31 mouse cellular contexts compared by ENCODE assay signal in genomic region chr4:139422409-139422808, GRCm38 (mm10).
DNase-seq lines count a peak whose midpoint lies in the region; ATAC-seq and TF ChIP-seq lines count a peak whose summit lies in the region.
"Had no signal": no experiment of that assay in that cellular context is flagged by ENCODE, and none has a peak within 500 bp of the region (broad histone marks: within the 10 kb centered on the region; RNA-seq: fewer than 3 reads in every experiment).

No protein-coding gene starts in this region.

- TF ChIP-seq POLR2A in MEL (IDR thresholded peaks at IDR 0.05; ENCODE audit: control insufficient read depth in 1 of 2, insufficient read depth in 1 of 2, low read depth in 1 of 2, low read length in 2 of 2, poor library complexity in 1 of 2) = no peak

- no peak for TF ChIP-seq CTCF in liver, embryonic 14.5 days (IDR thresholded peaks at IDR 0.05; ENCODE audit: low read depth)
- TF ChIP-seq CTCF in MEL (IDR thresholded peaks at IDR 0.05 in 2 of 3, conservative IDR thresholded peaks at IDR 0.05 in 1 of 3; ENCODE audit: control insufficient read depth in 1 of 3, insufficient read depth in 1 of 3, low read depth in 2 of 3, low read length in 3 of 3, poor library complexity in 1 of 3, severe bottlenecking in 1 of 3) = no peak

- intact Hi-C loops in gastrocnemius, postnatal 14 days (cut with DNase I; ENCODE audit: low total_unique reads) = no loop called here

- peaks cover 98% of the 10 kb centered on the region for H3K36me3 ChIP-seq in liver, embryonic 14.5 days (replicated peaks; ENCODE audit: control insufficient read depth, insufficient read depth, low read depth)
- H3K36me3 ChIP-seq in MEL (ENCODE audit: control insufficient read depth in 1 of 2, insufficient read depth in 2 of 2, low read length in 2 of 2) = peaks cover 0 to 29% of the 10 kb centered on the region in 2 experiments; a peak in 3 of 4 replicates
- H3K36me3 ChIP-seq in midbrain, embryonic 14.5 days (ENCODE audit: control insufficient read depth, insufficient read depth, low read length) = peaks cover 97% of the 10 kb centered on the region

- no peak overlapping the region for H3K4me3 ChIP-seq in liver, embryonic 14.5 days (ENCODE audit: insufficient read depth in 1 of 2, low read depth in 2 of 2, low read length in 2 of 2)
- no peak overlapping the region for H3K4me3 ChIP-seq in MEL (ENCODE audit: control insufficient read depth in 1 of 2, insufficient read depth in 1 of 2, low read depth in 2 of 2, low read length in 2 of 2)
- H3K4me3 ChIP-seq in midbrain, embryonic 14.5 days (replicated peaks; ENCODE audit: low read depth, low read length) = no peak overlapping the region
- H3K4me3 ChIP-seq: embryonic facial prominence, embryonic 10.5 days; embryonic facial prominence, embryonic 13.5 days; forebrain, embryonic 10.5 days; forebrain, embryonic 13.5 days; gastrocnemius, adult 2 months; heart, embryonic 13.5 days had no signal

- no peak overlapping the region for H3K9ac ChIP-seq in liver, embryonic 14.5 days (replicated peaks)
- no peak overlapping the region for H3K9ac ChIP-seq in MEL (ENCODE audit: control insufficient read depth, low read depth, low read length, poor library complexity, severe bottlenecking)
- no peak overlapping the region for H3K9ac ChIP-seq in midbrain, embryonic 14.5 days (replicated peaks; ENCODE audit: low read length)
- H3K9ac ChIP-seq: embryonic facial prominence, embryonic 13.5 days; forebrain, embryonic 13.5 days; heart, embryonic 13.5 days; hindbrain, embryonic 14.5 days had no signal

- H3K27me3 ChIP-seq in liver, embryonic 14.5 days (ENCODE audit: control insufficient read depth, insufficient read depth, low read length) = no peaks in the 10 kb centered on the region
- no peaks in the 10 kb centered on the region for H3K27me3 ChIP-seq in MEL (ENCODE audit: control insufficient read depth in 1 of 2, insufficient read depth in 2 of 2, low read length in 2 of 2)
- no peaks in the 10 kb centered on the region for H3K27me3 ChIP-seq in midbrain, embryonic 14.5 days (ENCODE audit: control insufficient read depth, insufficient read depth, low read length)
- H3K27me3 ChIP-seq: CH12.LX; embryonic facial prominence, embryonic 13.5 days; forebrain, embryonic 13.5 days; heart, embryonic 13.5 days had no signal

- H3K9me3 ChIP-seq in liver, embryonic 14.5 days (ENCODE audit: control insufficient read depth, low read length) = no peaks in the 10 kb centered on the region
- H3K9me3 ChIP-seq in MEL (replicated peaks; ENCODE audit: insufficient read depth, low read length) = no peaks in the 10 kb centered on the region
- no peaks in the 10 kb centered on the region for H3K9me3 ChIP-seq in midbrain, embryonic 14.5 days (ENCODE audit: control insufficient read depth, low read length)
- H3K9me3 ChIP-seq: embryonic facial prominence, embryonic 10.5 days; embryonic facial prominence, embryonic 13.5 days; forebrain, embryonic 10.5 days; forebrain, embryonic 13.5 days; G1E; heart, embryonic 13.5 days had no signal

- H3K4me2 ChIP-seq in liver, embryonic 14.5 days (ENCODE audit: low read depth) = no peak overlapping the region
- no peak overlapping the region for H3K4me2 ChIP-seq in midbrain, embryonic 14.5 days (ENCODE audit: low read length)
- H3K4me2 ChIP-seq: embryonic facial prominence, embryonic 13.5 days; forebrain, embryonic 13.5 days; heart, embryonic 13.5 days; hindbrain, embryonic 14.5 days had no signal

- no peak overlapping the region for H3K27ac ChIP-seq in liver, embryonic 14.5 days
- no peak overlapping the region for H3K27ac ChIP-seq in MEL (ENCODE audit: control insufficient read depth, low read depth, low read length)
- H3K27ac ChIP-seq in midbrain, embryonic 14.5 days (replicated peaks; ENCODE audit: low read depth, low read length) = no peak overlapping the region
- H3K27ac ChIP-seq: embryonic facial prominence, embryonic 10.5 days; embryonic facial prominence, embryonic 13.5 days; forebrain, embryonic 10.5 days; forebrain, embryonic 13.5 days; gastrocnemius, adult 2 months; heart, embryonic 13.5 days; hindbrain, embryonic 14.5 days; hindbrain, postnatal 0 days had no signal

- TF ChIP-seq EP300 in liver, embryonic 14.5 days (IDR thresholded peaks at IDR 0.05; ENCODE audit: low read depth) = no peak
- TF ChIP-seq EP300 in MEL (IDR thresholded peaks at IDR 0.05; ENCODE audit: low read depth in 1 of 2, low read length in 2 of 2) = no peak

- no peak for TF ChIP-seq RAD21 in MEL (IDR thresholded peaks at IDR 0.05; ENCODE audit: low read depth, low read length)

- H3K79me2 ChIP-seq in MEL (ENCODE audit: control insufficient read depth, insufficient read depth, low read length, poor library complexity) = no peaks in the 10 kb centered on the region

- H3K4me1 ChIP-seq in liver, embryonic 14.5 days (replicated peaks; ENCODE audit: control insufficient read depth in 2 of 2, insufficient read depth in 2 of 2, low read length in 1 of 2) = no peaks in the 10 kb centered on the region
- 0 out of 4 replicates have a peak, but pooled peaks cover 0 to 3% of the 10 kb centered on the region in 2 experiments for H3K4me1 ChIP-seq in MEL (ENCODE audit: control insufficient read depth in 1 of 2, insufficient read depth in 2 of 2, low read length in 2 of 2)
- H3K4me1 ChIP-seq in midbrain, embryonic 14.5 days (ENCODE audit: control insufficient read depth, insufficient read depth, low read length) = no peaks in the 10 kb centered on the region
- H3K4me1 ChIP-seq: embryonic facial prominence, embryonic 10.5 days; embryonic facial prominence, embryonic 13.5 days; forebrain, embryonic 10.5 days; forebrain, embryonic 13.5 days; heart, embryonic 13.5 days had no signal

- no peak for DNase-seq in liver, embryonic 14.5 days (ENCODE audit: low read depth in 3 of 3, low spot score in 3 of 3)
- no peak for DNase-seq in liver
- peak; percentile 77 for DNase-seq in MEL (ENCODE audit: low read depth, low spot score)
- peak; percentile 2 for DNase-seq in NIH3T3 (ENCODE audit: low read depth)
- DNase-seq in midbrain, embryonic 14.5 days = no peak
- DNase-seq in gastrocnemius, postnatal 14 days = no peak
- DNase-seq in spleen, postnatal 14 days (ENCODE audit: low spot score in 2 of 2) = no peak
- DNase-seq: adrenal gland, adult 2 months; adrenal gland, postnatal 14 days; cerebellum, adult 11 months; cerebellum, adult 2 months; cerebellum, postnatal 10 days; cerebellum, postnatal 36 days; embryo, embryonic 11 days; gastrocnemius, adult 2 months; gastrocnemius, postnatal 25 days; heart, adult 18-20 months; heart, postnatal 14 days; heart, postnatal 4 days had no signal

- ATAC-seq in liver, embryonic 14.5 days (ENCODE audit: insufficient read depth) = peak; percentile 21; the same call in 1 of the 2 replicates
- no peak for ATAC-seq in midbrain, embryonic 14.5 days (ENCODE audit: low FRiP score, low TSS enrichment)
- ATAC-seq: forebrain, embryonic 13.5 days; forebrain, embryonic 16.5 days; hindbrain, postnatal 0 days; inflammation-experienced regulatory T-cells, adult 6 months; intestine, embryonic 16.5 days had no signal

- WGBS in liver, embryonic 14.5 days (ENCODE audit: insufficient replicate concordance) = 89% methylated on average over 2 of the region's 2 CpGs
- WGBS in midbrain, embryonic 14.5 days = 90% methylated on average over 2 of the region's 2 CpGs

TF ChIP-seq in MEL, 35 proteins besides CTCF, POLR2A, EP300 and RAD21:
- TF ChIP-seq GATA1 (IDR thresholded peaks at IDR 0.05; ENCODE audit: low read depth, low read length) (peak; percentile 56), UBTF (IDR thresholded peaks at IDR 0.05; ENCODE audit: borderline replicate concordance, insufficient read depth, low read depth, low read length) (no peak), TAL1 (IDR thresholded peaks at IDR 0.05; ENCODE audit: low read length) (peak; percentile 23; the same call in 1 of the 2 replicates), ETS1 (IDR thresholded peaks at IDR 0.05; ENCODE audit: low read depth, low read length) (peak; percentile 67)

Comparison
In these comparisons a context has a peak if more than half of its experiments do, and no peak if none do; other contexts are left out.
1. DNase-seq: peak in MEL (single experiment) and NIH3T3 (single experiment); none in liver, embryonic 14.5 days (0 of 3), liver (single experiment), midbrain, embryonic 14.5 days (single experiment), gastrocnemius, postnatal 14 days (single experiment) and spleen, postnatal 14 days (0 of 2).